Comparison of ENCODE assay signal across 21 mouse cellular contexts in genomic region chr2:35935045-35935444, GRCm38 (mm10). TPM values are rescaled to one million over a fixed set of nuclear protein-coding genes. Genes with fewer than 3 reads are reported as not detected.
A peak's percentile ranks its signal among the peaks of the same experiment; 100 is the strongest.
DNase-seq lines count a peak whose midpoint lies in the region; ATAC-seq and TF ChIP-seq lines count a peak whose summit lies in the region.
"Had no signal": no experiment of that assay in that cellular context is flagged by ENCODE, and none has a peak within 500 bp of the region (broad histone marks: within the 10 kb centered on the region; RNA-seq: fewer than 3 reads in every experiment).

No protein-coding gene starts in this region.

- 83% methylated on average over 5 of the region's 5 CpGs for WGBS in hindbrain, embryonic 14.5 days

- no peaks in the 10 kb centered on the region for H3K4me1 ChIP-seq in hindbrain, embryonic 14.5 days (replicated peaks; ENCODE audit: control insufficient read depth, insufficient read depth, low read length)

- H3K27ac ChIP-seq in layer of hippocampus, adult 2 months = 0 out of 2 replicates have a peak overlapping the region, but pooled peaks have one; percentile 29
- no peak overlapping the region for H3K27ac ChIP-seq in hindbrain, embryonic 14.5 days

- no peak overlapping the region for H3K4me3 ChIP-seq in layer of hippocampus, adult 2 months
- H3K4me3 ChIP-seq in hindbrain, embryonic 14.5 days (replicated peaks; ENCODE audit: low read length) = no peak overlapping the region

- H3K4me2 ChIP-seq in hindbrain, embryonic 14.5 days (replicated peaks) = no peak overlapping the region

- no peaks in the 10 kb centered on the region for H3K9me3 ChIP-seq in hindbrain, embryonic 14.5 days (ENCODE audit: control insufficient read depth, low read length)
- H3K9me3 ChIP-seq: G1E had no signal

- H3K36me3 ChIP-seq in hindbrain, embryonic 14.5 days (replicated peaks; ENCODE audit: control insufficient read depth, insufficient read depth) = no peaks in the 10 kb centered on the region
- H3K36me3 ChIP-seq: G1E had no signal

- H3K27me3 ChIP-seq in hindbrain, embryonic 14.5 days (ENCODE audit: control insufficient read depth, insufficient read depth, low read length) = no peaks in the 10 kb centered on the region
- H3K27me3 ChIP-seq: Patski had no signal

- no peak for DNase-seq in layer of hippocampus, adult 2 months (ENCODE audit: low spot score in 2 of 2)
- DNase-seq in layer of hippocampus, adult 9-11 months = no peak
- no peak for DNase-seq in adrenal gland, postnatal 36 days
- no peak for DNase-seq in urinary bladder, postnatal 10 days (ENCODE audit: low spot score)
- DNase-seq in hindbrain, embryonic 14.5 days (ENCODE audit: low spot score) = no peak
- DNase-seq: adrenal gland, adult 2 months; adrenal gland, adult 8-10 months; adrenal gland, postnatal 10 days; adrenal gland, postnatal 14 days; adrenal gland, postnatal 25 days; B cell, adult 2 months; cerebellum, adult 11 months; cerebellum, adult 11-12 months; cerebellum, adult 18-20 months had no signal

- no peak for TF ChIP-seq CTCF in layer of hippocampus, adult 2 months (conservative IDR thresholded peaks at IDR 0.05)

- ATAC-seq in common myeloid progenitor, adult 5-6 weeks (replicated peaks; ENCODE audit: low read depth, poor library complexity, severe bottlenecking) = 0 out of 2 replicates have a peak, but pooled peaks have one; percentile 45
- ATAC-seq in granulocyte monocyte progenitor cell, adult 5-6 weeks (replicated peaks; ENCODE audit: poor library complexity, severe bottlenecking) = peak; percentile 78
- peak; percentile 70 for ATAC-seq in megakaryocyte progenitor cell, adult 5-6 weeks (replicated peaks; ENCODE audit: poor library complexity)
- no peak for ATAC-seq in hindbrain, embryonic 14.5 days (ENCODE audit: low FRiP score)
- ATAC-seq: activated CD4-positive, CD25-positive, alpha-beta regulatory T cell, adult 4 months; CD4-positive, CD25-positive, alpha-beta regulatory T cell, adult 4 months; Patski had no signal

- H3K9ac ChIP-seq in hindbrain, embryonic 14.5 days = no peak overlapping the region

RNA-seq across cellular contexts. Expression of gene Ttll11, which starts 44.7 kb away (rescaled TPM):
- total RNA-seq in layer of hippocampus, adult 2 months (2021) = 10 to 100 TPM; 33.9 to 38.8 TPM
- 0.55 TPM in 1 of 2 replicates, not detected in the other for total RNA-seq in common myeloid progenitor, adult 5-6 weeks (2017)
- total RNA-seq in granulocyte monocyte progenitor cell, adult 5-6 weeks (2014; fragmentation: Nextera tagmentation) = 0.34 TPM in 1 of 2 replicates, not detected in the other
- not detected in 2 replicates for total RNA-seq in granulocyte monocyte progenitor cell, adult 5-6 weeks (2017)
- total RNA-seq in megakaryocyte progenitor cell, adult 5-6 weeks (2015) = not detected in 2 replicates
- 0.04 TPM in 1 of 2 replicates, not detected in the other for total RNA-seq in megakaryocyte progenitor cell, adult 5-6 weeks (2017)
- 10 to 100 TPM in 1 of 2 experiments, 1 to 10 TPM in 1; 1.7 to 23.0 TPM for total RNA-seq in adrenal gland, postnatal 36 days (2021)
- 6.6 and 7.9 TPM in 2 replicates for polyA plus RNA-seq in hindbrain, embryonic 14.5 days (2014; fragmentation: Nextera tagmentation; extraction: Ambion mirVana)
- polyA plus RNA-seq: activated CD4-positive, CD25-positive, alpha-beta regulatory T cell, adult 4 months; CD4-positive, CD25-positive, alpha-beta regulatory T cell, adult 4 months had no signal
